ENCODE assay signal across 17 mouse cellular contexts in the genomic region with DNA sequence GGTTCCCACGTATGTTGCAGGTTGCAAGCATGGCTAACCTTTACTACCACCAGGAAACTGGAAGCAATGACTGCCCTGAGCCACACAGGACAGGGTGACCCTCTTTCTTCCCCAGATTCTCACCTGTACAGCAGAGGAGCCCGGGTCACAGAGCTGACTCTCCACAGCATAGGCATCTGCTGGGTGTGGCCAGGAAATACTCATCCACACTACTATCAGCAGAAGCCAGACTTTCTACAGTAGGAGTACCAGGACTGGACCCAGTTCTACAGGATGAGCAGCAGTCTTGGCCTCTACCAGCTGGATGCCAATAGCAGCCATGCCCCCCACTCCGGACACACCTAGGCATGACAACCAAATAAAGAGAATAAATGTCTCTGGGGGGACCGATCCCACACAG. TPM values are rescaled to one million over a fixed set of nuclear protein-coding genes. Genes with fewer than 3 reads are reported as not detected.
DNase-seq lines count a peak whose midpoint lies in the region; ATAC-seq and TF ChIP-seq lines count a peak whose summit lies in the region.
"Had no signal": no experiment of that assay in that cellular context is flagged by ENCODE, and none has a peak within 500 bp of the region (broad histone marks: within the 10 kb centered on the region; RNA-seq: fewer than 3 reads in every experiment).

No protein-coding gene starts in this region.

- 83% methylated on average over 4 of the region's 4 CpGs for WGBS in intestine, embryonic 15.5 days
- 82% methylated on average over 4 of the region's 4 CpGs for WGBS in intestine, postnatal 0 days
- 46% methylated on average over 4 of the region's 4 CpGs for WGBS in liver, embryonic 16.5 days (ENCODE audit: insufficient replicate concordance)

- no peak for TF ChIP-seq RAD21 in MEL (IDR thresholded peaks at IDR 0.05; ENCODE audit: low read depth, low read length)

- peak in 1 of 2 experiments; percentile 35; a peak in 2 of 4 replicates for TF ChIP-seq EP300 in MEL (IDR thresholded peaks at IDR 0.05; ENCODE audit: low read depth in 1 of 2, low read length in 2 of 2)

- H3K36me3 ChIP-seq in intestine, embryonic 15.5 days: no peaks in the 10 kb centered on the region
- no peaks in the 10 kb centered on the region for H3K36me3 ChIP-seq in intestine, postnatal 0 days (ENCODE audit: control insufficient read depth, insufficient read depth)
- H3K36me3 ChIP-seq in MEL (ENCODE audit: control insufficient read depth in 1 of 2, insufficient read depth in 2 of 2, low read length in 2 of 2): peaks cover 18 to 64% of the 10 kb centered on the region in 2 experiments
- H3K36me3 ChIP-seq in erythroblast, embryonic 14.5 days (ENCODE audit: control insufficient read depth): peaks cover 98% of the 10 kb centered on the region
- no peaks in the 10 kb centered on the region; the same call in 1 of the 2 replicates for H3K36me3 ChIP-seq in liver, embryonic 16.5 days (ENCODE audit: control insufficient read depth, insufficient read depth)
- H3K36me3 ChIP-seq: embryonic facial prominence, embryonic 15.5 days; heart, embryonic 15.5 days; limb, embryonic 15.5 days; neural tube, embryonic 13.5 days had no signal

- peaks cover 63% of the 10 kb centered on the region for H3K79me2 ChIP-seq in MEL (ENCODE audit: control insufficient read depth, insufficient read depth, low read length, poor library complexity)

- ATAC-seq in intestine, embryonic 15.5 days: peak; percentile 50; the same call in 1 of the 2 replicates
- no peak for ATAC-seq in intestine, postnatal 0 days
- peak; percentile 85 for ATAC-seq in liver, embryonic 16.5 days (ENCODE audit: low read depth)
- ATAC-seq: forebrain, postnatal 0 days had no signal

- TF ChIP-seq POLR2A in MEL (IDR thresholded peaks at IDR 0.05; ENCODE audit: control insufficient read depth in 1 of 2, insufficient read depth in 1 of 2, low read depth in 1 of 2, low read length in 2 of 2, poor library complexity in 1 of 2): no peak

- no peak for DNase-seq in MEL (ENCODE audit: low read depth, low spot score)
- DNase-seq in ovary, postnatal 14 days (ENCODE audit: low spot score): no peak
- no peak for DNase-seq in urinary bladder, postnatal 4 days (ENCODE audit: low spot score in 2 of 2)
- DNase-seq: adrenal gland, adult 2 months; cerebellum, adult 8-10 months; forebrain, postnatal 0 days; gastrocnemius, adult 2 months; kidney, adult 18-20 months; kidney, postnatal 25 days had no signal

- no peak overlapping the region for H3K4me3 ChIP-seq in intestine, embryonic 15.5 days (replicated peaks)
- H3K4me3 ChIP-seq in intestine, postnatal 0 days (ENCODE audit: low read depth, low read length): no peak overlapping the region
- no peak overlapping the region for H3K4me3 ChIP-seq in MEL (ENCODE audit: control insufficient read depth in 1 of 2, insufficient read depth in 1 of 2, low read depth in 2 of 2, low read length in 2 of 2)
- H3K4me3 ChIP-seq in erythroblast, embryonic 14.5 days (replicated peaks): peak overlapping the region; percentile 62
- H3K4me3 ChIP-seq in liver, embryonic 16.5 days (ENCODE audit: low read depth, low read length): peak overlapping the region; percentile 33
- H3K4me3 ChIP-seq: embryonic facial prominence, embryonic 15.5 days; gastrocnemius, adult 2 months; heart, embryonic 15.5 days; limb, embryonic 15.5 days; neural tube, embryonic 13.5 days had no signal

- H3K4me1 ChIP-seq in intestine, embryonic 15.5 days (replicated peaks): peaks cover 12% of the 10 kb centered on the region
- 0 out of 2 replicates have a peak, but pooled peaks cover 12% of the 10 kb centered on the region for H3K4me1 ChIP-seq in intestine, postnatal 0 days (replicated peaks; ENCODE audit: control insufficient read depth, insufficient read depth, low read length)
- H3K4me1 ChIP-seq in MEL (ENCODE audit: control insufficient read depth in 1 of 2, insufficient read depth in 2 of 2, low read length in 2 of 2): peaks cover 44 to 64% of the 10 kb centered on the region in 2 experiments
- peaks cover 99% of the 10 kb centered on the region for H3K4me1 ChIP-seq in erythroblast, embryonic 14.5 days (ENCODE audit: control insufficient read depth)
- H3K4me1 ChIP-seq in liver, embryonic 16.5 days (ENCODE audit: control insufficient read depth, low read depth, low read length): peaks cover 80% of the 10 kb centered on the region
- H3K4me1 ChIP-seq: embryonic facial prominence, embryonic 15.5 days; limb, embryonic 15.5 days had no signal

- no peak overlapping the region for H3K27ac ChIP-seq in intestine, embryonic 15.5 days
- no peak overlapping the region for H3K27ac ChIP-seq in intestine, postnatal 0 days (ENCODE audit: low read depth, low read length)
- 0 out of 2 replicates have a peak overlapping the region, but pooled peaks have one; percentile 2 for H3K27ac ChIP-seq in MEL (ENCODE audit: control insufficient read depth, low read depth, low read length)
- H3K27ac ChIP-seq in liver, embryonic 16.5 days (ENCODE audit: low read length): peak overlapping the region; percentile 98
- H3K27ac ChIP-seq: embryonic facial prominence, embryonic 15.5 days; gastrocnemius, adult 2 months; heart, embryonic 15.5 days; limb, embryonic 15.5 days; neural tube, embryonic 13.5 days had no signal

- H3K4me2 ChIP-seq in intestine, embryonic 15.5 days (replicated peaks): no peak overlapping the region
- H3K4me2 ChIP-seq in intestine, postnatal 0 days (replicated peaks; ENCODE audit: low read depth): no peak overlapping the region
- peak overlapping the region; percentile 69 for H3K4me2 ChIP-seq in liver, embryonic 16.5 days (ENCODE audit: low read depth, low read length)
- H3K4me2 ChIP-seq: embryonic facial prominence, embryonic 15.5 days; heart, embryonic 15.5 days; limb, embryonic 15.5 days; neural tube, embryonic 13.5 days had no signal

- no peak overlapping the region for H3K9ac ChIP-seq in intestine, embryonic 15.5 days
- no peak overlapping the region for H3K9ac ChIP-seq in intestine, postnatal 0 days (ENCODE audit: low read depth, low read length)
- no peak overlapping the region for H3K9ac ChIP-seq in MEL (ENCODE audit: control insufficient read depth, low read depth, low read length, poor library complexity, severe bottlenecking)
- H3K9ac ChIP-seq in liver, embryonic 16.5 days (ENCODE audit: low read depth, low read length): peak overlapping the region; percentile 65
- H3K9ac ChIP-seq: embryonic facial prominence, embryonic 15.5 days; forebrain, postnatal 0 days; heart, embryonic 15.5 days; limb, embryonic 15.5 days; neural tube, embryonic 13.5 days had no signal

- no peaks in the 10 kb centered on the region for H3K9me3 ChIP-seq in intestine, embryonic 15.5 days
- H3K9me3 ChIP-seq in intestine, postnatal 0 days (ENCODE audit: control insufficient read depth): no peaks in the 10 kb centered on the region
- no peaks in the 10 kb centered on the region for H3K9me3 ChIP-seq in MEL (replicated peaks; ENCODE audit: insufficient read depth, low read length)
- no peaks in the 10 kb centered on the region for H3K9me3 ChIP-seq in erythroblast, embryonic 14.5 days (ENCODE audit: control insufficient read depth, low read length)
- no peaks in the 10 kb centered on the region for H3K9me3 ChIP-seq in liver, embryonic 16.5 days (replicated peaks; ENCODE audit: control insufficient read depth, low read length)
- H3K9me3 ChIP-seq: embryonic facial prominence, embryonic 15.5 days; heart, embryonic 15.5 days; limb, embryonic 15.5 days; neural tube, embryonic 13.5 days had no signal

- H3K27me3 ChIP-seq in intestine, embryonic 15.5 days (replicated peaks): no peaks in the 10 kb centered on the region
- no peaks in the 10 kb centered on the region for H3K27me3 ChIP-seq in intestine, postnatal 0 days (replicated peaks; ENCODE audit: control insufficient read depth, insufficient read depth, low read length)
- H3K27me3 ChIP-seq in MEL (ENCODE audit: control insufficient read depth in 1 of 2, insufficient read depth in 2 of 2, low read length in 2 of 2): no peaks in the 10 kb centered on the region
- H3K27me3 ChIP-seq in erythroblast, embryonic 14.5 days (ENCODE audit: control insufficient read depth): no peaks in the 10 kb centered on the region
- H3K27me3 ChIP-seq in liver, embryonic 16.5 days (ENCODE audit: control insufficient read depth, insufficient read depth, low read depth, low read length): no peaks in the 10 kb centered on the region
- H3K27me3 ChIP-seq: embryonic facial prominence, embryonic 15.5 days; heart, embryonic 15.5 days; limb, embryonic 15.5 days; neural tube, embryonic 13.5 days had no signal

- no peak for TF ChIP-seq CTCF in intestine, postnatal 0 days (IDR thresholded peaks at IDR 0.05; ENCODE audit: low read depth)
- no peak for TF ChIP-seq CTCF in MEL (IDR thresholded peaks at IDR 0.05 in 2 of 3, conservative IDR thresholded peaks at IDR 0.05 in 1 of 3; ENCODE audit: control insufficient read depth in 1 of 3, insufficient read depth in 1 of 3, low read depth in 2 of 3, low read length in 3 of 3, poor library complexity in 1 of 3, severe bottlenecking in 1 of 3)

TF ChIP-seq in MEL, 35 proteins besides CTCF, POLR2A, EP300 and RAD21:
- TF ChIP-seq TAL1 (IDR thresholded peaks at IDR 0.05; ENCODE audit: low read length): peak; percentile 64
- TF ChIP-seq RCOR1 (IDR thresholded peaks at IDR 0.05; ENCODE audit: low read depth, low read length): no peak
- TF ChIP-seq TCF12 (IDR thresholded peaks at IDR 0.05; ENCODE audit: low read depth, low read length): peak; percentile 27; the same call in 1 of the 2 replicates
- no peak for TF ChIP-seq GATA1 (IDR thresholded peaks at IDR 0.05; ENCODE audit: low read depth, low read length)

RNA-seq across cellular contexts. Expression of a gene that starts 15.4 kb away (rescaled TPM):
- polyA plus RNA-seq in intestine, embryonic 15.5 days (2015; fragmentation: Nextera tagmentation; extraction: Ambion mirVana): 3.2 and 3.3 TPM in 2 replicates
- polyA plus RNA-seq in intestine, postnatal 0 days (2015; fragmentation: Nextera tagmentation; extraction: Ambion mirVana): 3.4 and 3.8 TPM in 2 replicates
- total RNA-seq in MEL (2012; rRNA removed): 20.0 and 22.2 TPM in 2 replicates
- 10 to 100 TPM in 1 of 2 experiments, not detected in 1; 24.3 TPM for polyA plus RNA-seq in MEL (2012; ENCODE audit: insufficient read depth in 1 of 2, insufficient read length in 2 of 2, low read depth in 1 of 2, low replicate concordance in 2 of 2, missing spikeins in 1 of 2)
- 9.2 and 14.3 TPM in 2 replicates for polyA plus RNA-seq in erythroblast, embryonic 14.5 days (2012)
- polyA plus RNA-seq in liver, embryonic 16.5 days (2015; fragmentation: Nextera tagmentation; extraction: Ambion mirVana): 6.7 and 8.2 TPM in 2 replicates

Comparison
In these comparisons a context has a peak if more than half of its experiments do, and no peak if none do; other contexts are left out.
1. H3K27ac ChIP-seq: peak in MEL (single experiment) and liver, embryonic 16.5 days (single experiment); none in intestine, embryonic 15.5 days (single experiment) and intestine, postnatal 0 days (single experiment).
2. H3K4me3 ChIP-seq: peak in erythroblast, embryonic 14.5 days (single experiment) and liver, embryonic 16.5 days (single experiment); none in intestine, embryonic 15.5 days (single experiment), intestine, postnatal 0 days (single experiment) and MEL (0 of 2).